Mouse (Mus musculus) natural killer cell, adult 2 months (primary cell): ENCODE results near the gene Dexi.

Experiments
- DNase-seq, 2 experiments: peaks; one replicate each; pipeline ENCODE4 v3.0.0; 2022; ENCODE audit warnings: low spot score in 2 of 2

Gene Dexi

DNA sequence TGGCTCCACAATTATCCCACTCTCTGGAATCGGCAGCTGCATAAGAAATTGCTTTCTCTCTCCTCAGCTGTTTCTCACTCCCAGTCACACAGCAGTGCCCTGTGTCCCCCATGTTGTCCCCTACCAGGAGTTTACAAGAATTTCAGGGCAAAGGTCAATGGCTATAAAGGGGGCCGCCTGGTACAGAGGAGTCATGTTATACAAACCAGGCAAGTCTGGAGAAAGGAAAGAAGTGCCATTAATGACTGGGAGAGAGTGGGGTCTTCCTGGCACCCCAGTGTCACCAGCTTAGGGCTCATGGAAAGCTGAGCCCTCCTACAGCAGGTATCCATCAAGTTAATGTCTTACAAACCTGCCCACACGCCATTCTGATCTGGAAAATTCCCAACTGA, 88.3 kb downstream of the Dexi start:
- DNase-seq, result no peak

DNA sequence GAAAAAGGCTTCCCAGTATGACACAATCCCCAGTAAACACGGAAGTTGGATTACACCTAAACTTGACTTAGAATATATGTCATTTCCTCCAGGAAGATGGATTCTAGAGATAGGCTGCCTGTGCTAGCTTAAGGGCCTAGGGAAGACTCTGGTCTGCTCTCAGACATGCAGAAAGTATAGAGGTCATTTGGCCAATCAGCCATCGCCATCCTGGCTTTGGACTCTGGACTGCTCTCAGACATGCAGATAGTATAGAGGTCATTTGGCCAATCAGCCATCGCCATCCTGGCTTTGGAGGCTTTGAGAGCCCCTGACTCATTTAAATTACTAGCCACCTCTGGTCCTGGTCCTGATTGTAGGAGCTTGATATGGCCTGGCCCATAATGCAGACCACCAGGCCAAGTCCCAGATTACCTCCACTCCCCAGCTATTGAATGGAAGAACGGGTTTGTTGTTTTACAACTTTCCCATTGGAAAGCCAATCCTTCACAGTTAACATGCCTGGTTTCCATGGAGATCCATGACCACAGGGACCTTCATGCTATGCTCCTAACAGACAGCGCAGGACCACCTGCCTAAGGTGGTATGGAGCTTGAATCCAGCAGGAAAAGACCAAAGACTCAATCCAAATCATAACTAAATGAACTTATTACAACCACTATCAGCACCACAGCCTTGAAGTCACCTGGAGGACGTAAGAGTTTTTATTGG, 88.8 kb downstream of the Dexi start:
- DNase-seq, result no peak
